Mouse (Mus musculus): Measurements from ENCODE around the gene Slc6a8.
A peak's percentile ranks its signal among the peaks of the same experiment; 100 is the strongest.

Gene Slc6a8

DNA sequence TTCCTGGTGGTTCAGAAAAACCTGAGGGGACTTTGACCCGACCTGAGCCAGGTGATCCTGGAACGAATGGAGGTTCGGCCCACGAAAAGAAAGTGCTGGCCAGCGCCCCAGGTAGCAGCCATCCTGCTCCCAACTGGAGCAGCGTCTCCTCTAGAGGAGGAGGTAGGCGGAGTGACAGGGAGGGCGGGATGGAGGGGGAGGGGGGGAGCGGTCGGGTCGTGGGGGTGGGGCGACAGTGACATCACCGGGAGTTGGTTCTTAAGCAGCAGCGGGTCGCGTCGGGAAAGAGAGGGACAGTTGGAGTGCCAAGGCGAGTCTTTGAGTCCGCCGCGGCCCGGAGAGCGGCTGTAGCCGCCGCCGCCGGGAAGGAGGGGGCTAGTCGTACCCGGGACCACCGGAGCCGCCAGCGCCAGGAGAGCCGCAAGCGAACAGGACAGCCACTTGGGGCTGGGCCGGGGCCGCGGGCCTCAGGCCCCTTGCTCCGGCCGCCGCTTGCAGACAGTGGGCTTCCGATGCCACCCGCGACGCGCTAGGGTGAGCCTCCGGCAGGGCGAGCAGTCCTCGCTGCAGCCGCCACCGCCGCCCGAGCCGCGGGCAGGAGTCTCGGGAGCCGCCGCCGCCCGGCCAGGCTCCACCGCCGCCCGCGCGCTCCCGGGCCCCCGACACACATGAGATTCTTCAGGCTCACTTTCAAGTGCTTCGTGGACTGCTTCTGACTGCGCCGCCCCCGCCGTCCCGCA, at the start of gene Slc6a8:
Gene Slc6a8 (plus strand): TSS at position 272 of the 740 bp plus-strand sequence.
- DNase-seq (ENCODE audit: low spot score), result peak; percentile 53

DNA sequence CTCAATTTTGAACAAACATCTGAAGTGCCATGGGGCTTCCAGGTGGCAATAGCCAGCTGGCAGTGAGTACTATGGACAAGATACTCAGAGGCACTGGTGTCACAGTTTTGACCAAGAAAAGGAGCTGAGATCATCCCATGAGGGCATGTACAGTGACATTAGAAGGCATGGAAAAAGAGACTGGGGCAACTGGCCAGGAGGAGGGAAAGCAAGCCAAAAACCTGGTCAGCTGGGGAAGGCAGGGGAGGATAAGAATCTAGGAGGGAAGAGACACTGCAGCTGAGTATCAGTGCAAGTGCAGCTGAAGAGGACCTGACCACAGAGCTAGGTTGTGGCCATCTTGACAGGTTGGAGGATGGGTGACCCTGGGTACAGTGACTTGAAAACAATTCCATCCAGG, 46.0 kb upstream of the Slc6a8 start:
- DNase-seq (ENCODE audit: low spot score), result peak; percentile 11

DNA sequence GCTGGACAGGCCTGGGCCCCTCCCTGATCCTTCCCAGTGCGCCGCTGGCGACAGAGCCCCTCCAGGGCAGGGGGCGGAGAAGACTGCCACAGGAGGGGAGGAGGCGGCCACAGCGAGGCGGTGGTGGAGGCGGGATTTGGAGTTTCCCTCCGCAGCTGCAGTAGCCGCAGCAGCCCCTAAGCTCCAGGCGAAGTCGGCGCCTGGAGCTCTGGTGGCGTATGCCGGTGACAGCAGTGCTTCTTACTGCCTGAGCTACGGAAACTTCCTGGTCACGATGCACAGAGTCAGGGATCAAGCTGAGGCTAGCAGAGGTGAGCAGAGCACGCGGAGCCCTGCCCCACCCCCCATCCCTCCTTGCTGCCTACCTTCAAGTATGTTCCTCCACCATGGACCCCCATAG, 37.5 kb upstream of the Slc6a8 start:
- DNase-seq (ENCODE audit: low spot score), result no peak

DNA sequence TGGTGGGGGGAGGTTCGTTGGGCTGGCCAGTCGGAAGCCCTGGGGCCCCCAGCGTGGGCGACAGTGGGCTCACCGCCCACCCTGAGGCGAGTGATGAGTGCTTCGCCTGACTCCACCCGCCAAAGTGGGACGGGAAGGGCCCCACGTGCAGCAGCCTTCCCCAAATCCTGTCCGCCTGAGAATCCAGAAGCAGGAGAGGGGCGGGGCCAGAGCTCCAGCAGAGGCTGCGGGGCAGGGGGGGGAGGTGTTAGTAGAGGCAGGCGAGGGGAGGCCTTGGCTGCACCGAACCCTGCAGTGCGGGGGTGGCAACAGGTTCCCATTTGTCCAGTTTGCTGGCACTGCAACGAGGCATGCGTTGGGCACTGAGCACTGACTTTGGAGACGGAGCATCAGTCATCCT, 35.5 kb upstream of the Slc6a8 start:
- DNase-seq (ENCODE audit: low spot score), result peak; percentile 9

DNA sequence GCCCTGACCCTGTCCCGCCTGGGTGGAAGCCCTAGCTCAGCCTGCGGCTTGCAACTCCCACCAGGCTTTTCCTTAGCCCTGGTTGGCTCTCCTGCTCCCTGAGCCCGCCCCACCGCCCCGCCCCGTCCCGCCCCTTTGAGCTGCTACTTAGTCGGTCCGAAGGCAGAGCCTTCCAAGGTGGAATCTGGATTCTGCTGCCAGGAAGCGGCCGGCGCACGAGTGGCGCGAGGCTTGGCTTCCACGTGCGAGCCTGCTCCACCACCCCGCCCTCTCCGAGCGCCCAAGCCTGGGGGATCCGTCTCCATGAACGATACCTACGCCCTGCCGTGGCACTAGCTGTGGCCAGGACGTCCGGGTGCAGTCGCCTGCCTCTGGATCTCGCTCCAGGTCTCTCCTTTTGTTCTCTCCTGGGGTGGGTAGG, 33.7 kb upstream of the Slc6a8 start, which contains the start of gene Dusp9:
Gene Dusp9 (plus strand): TSS at position 165 of the 421 bp plus-strand sequence.
- peak; percentile 42 for DNase-seq (ENCODE audit: low spot score)

DNA sequence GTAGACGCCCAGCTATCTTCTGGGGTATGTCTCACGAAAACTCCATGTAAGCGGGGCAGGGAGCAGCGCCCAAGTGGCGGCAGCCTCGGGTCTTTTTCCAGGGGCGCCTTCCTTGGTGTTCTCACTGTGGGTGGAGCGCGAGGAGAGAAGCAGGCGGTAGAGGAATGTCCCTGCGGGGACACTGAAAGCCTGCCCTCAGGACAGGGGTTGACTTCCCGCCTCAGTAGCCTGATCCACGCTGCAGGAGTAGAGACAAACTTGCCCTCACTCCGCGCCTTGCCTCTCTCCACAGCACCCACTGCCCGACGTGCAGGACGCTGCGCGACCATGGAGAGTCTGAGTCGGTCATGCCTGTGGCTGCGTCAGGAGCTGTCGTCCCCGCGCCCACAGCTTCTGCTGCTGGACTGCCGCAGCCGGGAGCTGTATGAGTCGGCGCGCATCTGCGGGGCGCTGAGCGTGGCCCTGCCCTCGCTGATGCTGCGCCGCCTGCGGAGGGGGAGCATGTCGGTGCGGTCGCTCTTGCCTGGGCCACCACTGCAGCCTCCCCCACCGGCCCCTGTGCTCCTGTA, 33.0 kb upstream of the Slc6a8 start:
- DNase-seq (ENCODE audit: low spot score), result no peak

DNA sequence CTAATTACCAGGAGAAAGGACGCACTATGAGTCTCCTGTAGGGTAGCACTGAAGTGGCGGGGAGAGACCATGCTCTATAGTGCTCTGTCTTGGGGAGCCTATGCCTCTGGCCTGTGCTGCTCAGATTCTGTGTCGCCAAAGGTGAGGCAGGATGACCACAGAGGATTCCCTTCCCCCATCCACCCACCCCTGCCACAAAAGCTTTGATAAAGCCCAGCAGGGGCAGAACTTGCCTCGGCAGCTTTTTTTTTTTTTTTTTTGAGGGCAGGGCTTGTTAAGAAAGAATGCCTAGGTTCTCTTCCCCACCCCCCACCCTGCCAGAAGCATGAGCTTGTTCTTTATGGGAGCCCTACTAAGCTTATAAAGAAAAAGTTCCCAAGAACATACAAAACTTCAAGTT, 27.8 kb upstream of the Slc6a8 start:
- DNase-seq (ENCODE audit: low spot score), result no peak

DNA sequence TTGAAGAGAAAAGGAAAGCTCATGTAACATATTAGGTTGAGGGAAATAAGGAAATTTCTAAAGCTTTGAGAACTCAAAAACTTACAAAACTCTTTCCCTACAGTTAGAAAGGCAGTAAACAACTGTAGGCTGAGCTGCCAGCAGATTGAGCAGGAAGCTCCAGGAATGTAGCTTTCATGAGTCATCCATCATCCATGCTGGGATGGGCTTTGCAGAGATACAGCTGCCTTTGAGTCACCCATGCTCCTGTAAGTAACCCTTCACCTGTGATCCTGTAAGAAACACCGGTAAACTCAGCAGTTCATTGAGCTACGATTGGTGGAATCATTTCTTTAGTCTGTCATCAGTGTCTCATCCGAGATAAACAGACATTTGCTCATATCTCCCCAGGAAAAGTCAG, 22.1 kb upstream of the Slc6a8 start:
- no peak for DNase-seq (ENCODE audit: low spot score)

DNA sequence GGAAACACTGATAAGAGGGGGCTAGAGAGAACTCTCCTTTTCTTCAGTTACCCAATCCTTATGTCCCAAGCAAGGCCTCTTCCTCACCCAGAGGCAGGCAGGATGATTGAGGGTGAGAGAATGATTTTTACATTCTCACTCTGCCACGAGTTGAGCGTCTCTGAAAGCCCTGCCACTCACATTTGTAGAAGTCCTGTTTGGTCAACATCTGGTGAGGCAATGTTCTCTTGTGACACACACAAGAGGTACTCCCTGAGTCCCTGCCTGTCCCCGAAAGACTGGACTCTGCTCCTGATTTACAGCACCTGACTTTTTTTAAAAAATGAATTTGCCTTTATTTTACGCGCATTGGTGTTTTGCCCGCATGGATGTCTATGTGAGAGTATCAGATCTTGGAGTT, 19.6 kb upstream of the Slc6a8 start:
- no peak for DNase-seq (ENCODE audit: low spot score)

DNA sequence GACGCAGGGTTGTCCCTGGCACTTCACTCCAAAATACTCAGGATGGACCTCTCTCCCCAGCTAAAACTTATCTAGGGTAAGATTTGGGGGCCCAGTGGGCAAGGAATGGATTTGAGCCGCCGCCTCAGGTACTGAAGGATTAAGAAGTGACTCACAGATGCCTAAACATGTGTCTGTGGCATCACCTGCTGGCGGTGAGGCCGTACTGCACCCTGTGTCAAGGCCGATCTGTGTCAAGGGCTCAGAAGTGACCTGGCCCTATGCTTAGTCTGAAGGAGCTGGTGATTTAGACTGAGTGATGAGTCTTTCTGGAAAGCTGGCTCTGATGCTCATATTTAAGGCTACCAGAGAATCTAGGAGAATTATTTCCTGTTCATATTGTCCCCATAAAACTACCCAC, 18.8 kb upstream of the Slc6a8 start:
- peak; percentile 71 for DNase-seq (ENCODE audit: low spot score)

DNA sequence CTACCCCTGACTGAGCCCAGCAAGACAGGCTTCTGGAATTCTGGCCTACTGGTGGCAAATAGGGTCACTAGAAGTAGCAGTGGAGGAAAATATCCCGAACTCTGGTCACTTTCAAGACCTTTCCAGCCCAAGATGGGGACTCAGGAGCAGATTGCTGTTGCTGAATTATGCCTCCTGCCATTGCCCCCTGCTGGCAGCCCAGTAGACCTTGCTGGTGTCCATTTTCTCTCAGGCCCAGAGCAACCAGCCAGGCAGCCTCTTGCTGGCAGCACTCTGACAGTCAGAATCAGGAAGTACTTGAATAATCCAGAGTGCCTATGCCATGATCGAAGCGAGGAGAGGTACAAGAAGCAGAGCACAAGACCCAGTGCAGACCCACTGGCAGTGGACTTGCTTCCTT, 17.4 kb upstream of the Slc6a8 start:
- no peak for DNase-seq (ENCODE audit: low spot score)

DNA sequence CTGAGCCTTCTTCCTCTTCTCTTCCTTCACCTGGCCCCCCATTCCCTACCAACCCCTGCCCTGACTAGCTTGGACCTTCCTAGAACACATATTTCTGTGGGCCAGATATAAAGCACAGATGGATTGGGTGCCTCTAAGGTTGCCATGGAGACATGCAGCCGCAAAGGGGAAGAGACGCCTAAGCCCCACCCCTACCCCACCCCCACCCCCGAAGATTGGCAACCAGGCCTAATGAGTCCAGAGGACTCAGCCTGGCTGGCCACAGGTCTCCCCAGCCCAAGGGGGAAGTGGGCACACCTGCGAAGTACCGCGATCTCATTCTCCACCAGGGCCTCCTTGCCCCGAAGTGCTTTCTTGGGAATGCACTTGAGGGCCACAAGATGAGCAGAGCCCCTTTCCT, 14.6 kb upstream of the Slc6a8 start:
- DNase-seq (ENCODE audit: low spot score), result no peak

DNA sequence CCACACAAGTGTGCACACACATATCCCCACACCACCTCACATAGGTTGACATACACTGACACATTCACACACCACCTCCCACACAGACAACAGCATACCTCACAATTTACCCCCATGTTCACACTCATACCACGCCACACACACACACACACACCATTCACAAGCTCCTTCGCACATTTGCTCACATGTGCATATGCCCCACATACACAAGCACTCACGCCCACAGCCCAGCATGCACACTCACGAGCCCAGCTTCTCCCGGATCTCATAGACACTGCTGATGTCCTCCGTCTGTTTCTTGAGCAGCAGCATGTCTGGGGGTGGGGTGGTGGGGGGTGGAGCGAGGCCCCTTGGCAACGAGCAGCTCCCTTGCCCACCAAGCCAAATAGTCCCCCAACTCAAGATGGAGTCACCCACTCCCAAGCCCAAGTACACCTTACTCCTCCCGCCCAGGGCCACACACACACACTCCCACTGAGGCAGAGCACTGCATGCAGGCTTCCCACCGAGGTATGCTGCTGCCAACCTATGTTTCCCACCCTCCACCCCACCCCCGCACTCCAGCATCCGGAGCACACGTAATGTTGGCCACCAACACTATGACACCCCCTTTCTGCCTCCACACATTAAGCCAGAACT, 13.9 kb upstream of the Slc6a8 start:
- DNase-seq (ENCODE audit: low spot score), result no peak

DNA sequence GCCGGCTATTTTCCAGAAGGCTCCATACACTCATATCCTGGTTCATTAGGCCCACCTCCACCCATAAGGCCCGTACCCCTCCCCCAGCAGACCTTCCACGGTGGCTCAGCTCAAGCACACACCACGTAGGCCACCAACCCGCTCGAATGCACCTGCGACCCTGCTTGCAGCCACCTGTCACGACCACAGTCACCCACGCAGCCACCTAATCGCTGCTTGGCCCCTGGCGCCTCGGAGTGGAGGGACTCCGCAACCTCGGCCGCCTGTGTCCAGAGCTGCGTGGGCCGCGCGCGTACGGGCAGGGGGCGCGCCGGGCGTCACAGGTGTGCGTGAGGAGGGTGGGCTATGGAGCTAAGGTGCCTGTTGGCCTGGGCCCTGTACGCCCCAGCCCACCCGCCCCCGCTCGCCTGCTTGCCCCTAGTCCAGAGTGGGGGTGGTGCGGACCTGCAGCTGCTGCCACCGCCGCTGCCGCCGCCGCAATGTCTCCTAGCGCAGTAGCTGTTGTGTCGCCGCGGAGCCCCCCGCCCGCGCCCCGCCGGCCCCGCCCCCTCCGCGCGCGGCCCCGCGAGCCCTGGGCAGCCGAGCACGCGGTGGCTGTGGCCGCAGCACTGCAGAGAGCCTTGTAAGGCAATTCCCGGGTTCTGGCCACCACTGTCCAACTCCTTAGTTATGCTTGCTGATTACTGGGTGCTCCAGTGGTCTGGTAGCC, 13.2 kb upstream of the Slc6a8 start, which contains the start of gene Pnck:
Gene Pnck (minus strand): TSS at position 543 of the 709 bp plus-strand sequence.
- no peak for DNase-seq (ENCODE audit: low spot score)

DNA sequence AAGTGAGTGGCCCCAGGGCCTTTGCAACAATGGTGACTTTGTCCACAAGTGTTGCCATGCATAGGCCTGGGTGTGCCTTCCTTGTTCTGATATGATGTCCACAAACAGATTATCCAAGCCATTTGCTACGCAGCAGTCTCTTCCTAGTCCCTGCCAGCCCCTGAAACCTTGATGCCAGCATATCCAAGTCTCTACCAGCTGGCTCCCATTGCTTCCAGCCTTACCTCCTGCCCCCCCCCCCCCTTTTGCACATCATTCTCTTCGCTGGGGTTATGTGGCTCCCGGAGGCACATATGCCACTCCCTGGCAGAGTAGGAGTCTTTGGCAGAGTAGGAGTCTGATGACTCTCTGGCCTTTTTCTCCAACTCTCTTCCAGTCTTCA, 12.7 kb upstream of the Slc6a8 start:
- DNase-seq (ENCODE audit: low spot score), result no peak

DNA sequence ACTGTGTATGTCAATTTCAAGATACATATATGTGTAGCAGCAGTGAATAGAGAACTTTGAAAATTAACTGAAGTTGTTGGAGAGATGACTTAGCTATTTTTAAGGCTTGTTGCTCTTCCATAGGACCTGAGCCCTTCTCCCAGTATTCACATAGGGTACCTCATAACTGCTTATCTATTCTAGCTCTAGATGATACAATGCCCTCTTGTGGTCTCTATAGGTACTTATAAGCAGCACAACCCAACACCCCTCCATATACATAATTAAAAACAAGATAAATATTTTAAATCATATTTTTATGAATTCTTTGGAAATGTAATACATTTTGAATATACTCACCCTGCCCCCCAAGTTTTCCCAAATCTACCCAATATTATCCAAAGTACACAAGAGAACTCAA, 9.8 kb upstream of the Slc6a8 start:
- no peak for DNase-seq (ENCODE audit: low spot score)

DNA sequence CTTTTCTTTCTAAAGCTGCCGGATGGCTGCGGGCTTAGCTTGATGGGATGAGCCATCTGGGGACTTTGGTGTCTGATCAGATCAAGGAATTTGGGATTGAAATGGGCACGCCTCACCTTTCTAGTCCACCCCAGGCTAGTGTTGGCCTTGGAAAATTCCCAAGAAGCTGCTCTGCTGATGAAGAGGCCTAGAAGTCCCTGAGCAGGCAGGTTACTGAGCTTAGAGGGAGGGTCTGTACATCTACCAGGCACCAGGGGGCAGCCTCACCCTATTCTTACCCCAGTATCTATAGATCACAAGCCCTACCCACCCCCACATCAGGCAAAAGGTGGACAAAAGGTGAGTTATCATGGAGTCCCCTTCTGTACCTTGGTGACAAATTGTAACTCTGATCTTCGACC, 919 bp upstream of the Slc6a8 start:
- DNase-seq (ENCODE audit: low spot score), result peak; percentile 58

DNA sequence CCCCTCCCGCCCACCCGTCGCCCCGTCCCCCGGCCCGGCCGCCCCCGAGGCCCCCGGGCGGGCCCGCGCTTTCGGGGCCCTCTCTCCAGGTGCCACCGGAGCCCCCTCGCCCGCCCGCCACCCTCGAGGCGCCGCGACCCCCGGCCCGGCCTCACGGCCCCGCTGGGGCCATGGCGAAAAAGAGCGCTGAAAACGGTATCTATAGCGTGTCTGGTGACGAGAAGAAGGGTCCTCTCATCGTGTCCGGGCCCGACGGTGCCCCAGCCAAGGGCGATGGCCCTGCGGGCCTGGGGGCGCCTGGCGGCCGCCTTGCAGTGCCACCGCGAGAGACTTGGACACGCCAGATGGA, 643 bp downstream of the Slc6a8 start:
- DNase-seq (ENCODE audit: low spot score), result peak; percentile 17

DNA sequence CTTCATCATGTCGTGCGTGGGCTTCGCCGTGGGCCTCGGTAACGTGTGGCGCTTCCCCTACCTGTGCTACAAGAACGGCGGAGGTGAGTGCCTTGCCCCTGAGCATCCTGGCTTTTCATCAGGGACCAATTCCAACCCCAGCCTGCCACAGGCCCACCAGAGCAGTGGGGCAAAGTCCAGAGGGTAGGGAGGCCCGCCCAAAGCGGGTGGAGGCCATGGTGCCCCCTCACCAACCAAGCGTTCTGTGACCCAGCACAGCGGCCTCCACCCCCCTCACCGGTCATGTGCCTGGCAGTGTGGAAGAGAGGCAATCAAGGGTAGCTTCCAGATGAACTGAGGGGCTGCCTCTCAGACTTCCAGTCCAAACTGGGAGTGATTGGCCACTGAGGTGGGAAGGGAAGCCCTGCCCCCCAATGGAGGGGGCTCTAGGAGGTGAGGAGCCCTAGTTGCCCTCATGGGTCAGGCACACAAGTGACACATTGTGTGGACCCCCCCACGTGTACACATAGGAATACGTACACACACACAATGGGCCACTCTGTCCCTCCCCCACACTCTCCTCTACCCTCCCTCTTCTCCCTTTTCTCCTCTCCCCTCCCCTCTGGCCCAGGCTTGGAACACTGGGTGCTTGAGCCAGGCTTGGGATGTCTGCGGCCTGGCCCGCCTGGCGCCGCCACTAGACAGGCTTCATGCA, 1.2 kb downstream of the Slc6a8 start:
- peak; percentile 22 for DNase-seq (ENCODE audit: low spot score)

DNA sequence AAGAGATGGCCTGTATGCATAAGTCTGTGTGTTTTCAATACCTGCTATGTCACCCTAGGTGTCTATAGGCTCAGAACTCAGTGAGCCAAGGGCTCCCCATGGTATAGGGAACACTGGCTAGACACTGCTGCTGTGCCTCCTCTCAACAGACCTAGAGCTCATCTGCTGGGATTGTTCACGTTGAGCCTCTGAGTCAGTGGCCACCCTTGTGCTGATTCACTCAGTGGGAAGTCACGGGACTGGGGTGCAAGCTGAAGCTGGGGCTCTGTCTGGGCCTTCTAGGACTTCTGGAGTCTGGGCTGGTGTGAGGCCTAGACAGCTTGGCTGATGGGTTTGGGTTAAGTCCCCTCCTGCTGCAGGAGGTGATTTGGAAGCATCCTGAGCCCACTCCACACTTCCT, 2.3 kb downstream of the Slc6a8 start:
- no peak for DNase-seq (ENCODE audit: low spot score)

DNA sequence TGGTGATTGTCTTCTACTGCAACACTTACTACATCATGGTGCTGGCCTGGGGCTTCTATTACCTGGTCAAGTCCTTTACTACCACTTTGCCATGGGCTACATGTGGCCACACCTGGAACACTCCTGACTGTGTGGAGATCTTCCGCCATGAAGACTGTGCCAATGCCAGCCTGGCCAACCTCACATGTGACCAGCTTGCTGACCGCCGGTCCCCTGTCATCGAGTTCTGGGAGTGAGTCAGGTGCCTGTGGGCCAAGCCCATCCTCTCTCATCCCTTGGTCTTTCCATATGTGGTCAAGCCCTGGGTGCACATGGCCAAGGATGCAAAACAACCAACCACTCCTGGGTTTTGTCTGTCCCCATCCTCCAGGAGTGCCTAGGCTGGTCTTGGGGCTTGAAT, 3.7 kb downstream of the Slc6a8 start:
- DNase-seq (ENCODE audit: low spot score), result no peak

DNA sequence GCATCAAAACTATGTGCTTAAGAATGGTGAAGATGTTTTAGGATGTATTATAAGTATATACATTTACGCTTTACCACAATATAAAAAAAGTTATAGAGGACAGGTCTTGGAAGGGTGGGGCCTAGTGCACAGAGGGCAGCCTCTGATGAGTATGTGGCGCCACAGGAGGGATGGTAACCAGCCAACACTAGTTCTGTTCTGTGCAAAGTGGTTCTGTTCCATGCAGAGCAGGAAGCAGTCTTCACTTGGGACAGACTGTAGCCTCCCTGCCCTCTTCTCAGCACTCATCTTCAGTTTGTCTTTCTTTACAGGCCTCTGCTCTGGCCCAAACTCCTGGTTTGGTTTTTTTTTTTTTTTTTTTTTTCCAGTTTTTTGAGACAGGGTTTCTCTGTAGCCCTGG, 11.2 kb downstream of the Slc6a8 start:
- no peak for DNase-seq (ENCODE audit: low spot score)
